Mouse (Mus musculus): ENCODE data around the gene Taar2.

DNA sequence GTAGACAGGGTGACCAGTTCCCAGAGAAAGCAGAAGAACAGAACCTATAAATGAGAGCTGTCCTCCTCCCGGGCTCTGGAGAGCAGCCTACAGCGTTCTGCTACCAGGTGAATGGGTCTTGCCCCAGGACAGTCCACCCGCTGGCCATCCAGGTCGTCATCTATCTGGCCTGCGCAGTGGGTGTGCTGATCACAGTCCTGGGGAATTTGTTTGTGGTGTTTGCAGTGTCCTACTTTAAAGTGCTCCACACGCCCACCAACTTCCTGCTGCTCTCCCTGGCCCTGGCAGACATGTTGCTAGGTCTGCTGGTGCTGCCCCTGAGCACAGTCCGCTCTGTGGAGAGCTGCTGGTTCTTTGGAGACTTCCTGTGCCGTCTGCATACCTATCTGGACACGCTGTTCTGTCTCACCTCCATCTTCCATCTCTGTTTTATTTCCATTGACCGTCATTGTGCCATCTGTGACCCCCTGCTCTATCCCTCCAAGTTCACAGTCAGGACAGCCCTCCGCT is 32.3 kb downstream of the Taar2 start, which contains the start of gene Taar5:
- no peak for TF ChIP-seq POLR2A (IDR thresholded peaks at IDR 0.05; ENCODE audit: low read depth, low read length)
- no peak for TF ChIP-seq CTCF (IDR thresholded peaks at IDR 0.05; ENCODE audit: extremely low read depth, insufficient read depth, insufficient read length, insufficient replicate concordance)

Measured in spleen, adult 2 months (tissue).